Mouse (Mus musculus): ENCODE results near the gene Adrb1. TPM values are rescaled to one million over a fixed set of nuclear protein-coding genes. Genes with fewer than 3 reads are reported as not detected.

Adrb1 gene
- total and polyA plus RNA-seq, 3 experiments: not detected

- H3K9me3 ChIP-seq (replicated peaks; ENCODE audit: insufficient read depth, low read length): no peaks in the 10 kb centered on the region
- TF ChIP-seq CTCF (IDR thresholded peaks at IDR 0.05 in 2 of 3, conservative IDR thresholded peaks at IDR 0.05 in 1 of 3; ENCODE audit: control insufficient read depth in 1 of 3, insufficient read depth in 1 of 3, low read depth in 2 of 3, low read length in 3 of 3, poor library complexity in 1 of 3, severe bottlenecking in 1 of 3) (no peak), POLR2A (IDR thresholded peaks at IDR 0.05; ENCODE audit: control insufficient read depth in 1 of 2, insufficient read depth in 1 of 2, low read depth in 1 of 2, low read length in 2 of 2, poor library complexity in 1 of 2) (no peak), ZC3H11A (IDR thresholded peaks at IDR 0.05; ENCODE audit: low read depth, low read length) (no peak), SIN3A (IDR thresholded peaks at IDR 0.05; ENCODE audit: low read length) (no peak), E2F4 (IDR thresholded peaks at IDR 0.05; ENCODE audit: borderline replicate concordance, low read depth, low read length) (no peak), USF2 (IDR thresholded peaks at IDR 0.05; ENCODE audit: borderline replicate concordance in 1 of 2, insufficient read depth in 1 of 2, low read depth in 1 of 2, low read length in 2 of 2) (no peak), MYC (IDR thresholded peaks at IDR 0.05; ENCODE audit: low read depth, low read length) (no peak), CHD2 (IDR thresholded peaks at IDR 0.05; ENCODE audit: low read length) (no peak), ZMIZ1 (IDR thresholded peaks at IDR 0.05; ENCODE audit: low read depth, low read length) (no peak), RCOR1 (IDR thresholded peaks at IDR 0.05; ENCODE audit: low read depth, low read length) (no peak), GABPA (IDR thresholded peaks at IDR 0.05; ENCODE audit: low read depth, low read length) (no peak), ZNF384 (IDR thresholded peaks at IDR 0.05; ENCODE audit: low read depth, low read length) (no peak), MXI1 (IDR thresholded peaks at IDR 0.05; ENCODE audit: low read depth, low read length) (no peak), USF1 (IDR thresholded peaks at IDR 0.05; ENCODE audit: low read depth, low read length) (no peak), ELF1 (IDR thresholded peaks at IDR 0.05; ENCODE audit: low read depth, low read length) (no peak), TAL1 (IDR thresholded peaks at IDR 0.05; ENCODE audit: low read length) (no peak), POLR2AphosphoS5 (IDR thresholded peaks at IDR 0.05; ENCODE audit: borderline replicate concordance, low read depth, low read length) (no peak)
- no peak for DNase-seq (ENCODE audit: low read depth, low spot score)
These were observed 27.3 kb downstream of the Adrb1 start for GRCm38 (mm10) chr19:56749343-56749742.

GRCm38 (mm10) chr19:56750709-56751108, 28.7 kb downstream of the Adrb1 start:
- H3K27me3 ChIP-seq (ENCODE audit: control insufficient read depth in 1 of 2, insufficient read depth in 2 of 2, low read length in 2 of 2): peaks cover 0 to 3% of the 10 kb centered on the region in 2 experiments; a peak in 1 of 4 replicates
- TF ChIP-seq USF2 (IDR thresholded peaks at IDR 0.05; ENCODE audit: borderline replicate concordance in 1 of 2, insufficient read depth in 1 of 2, low read depth in 1 of 2, low read length in 2 of 2): no peak
- no peak for TF ChIP-seq UBTF (IDR thresholded peaks at IDR 0.05; ENCODE audit: borderline replicate concordance, insufficient read depth, low read depth, low read length)
- no peak for TF ChIP-seq KAT2A (conservative IDR thresholded peaks at IDR 0.05; ENCODE audit: low read depth, low read length)
- TF ChIP-seq HCFC1 (IDR thresholded peaks at IDR 0.05; ENCODE audit: low read depth, low read length): no peak
- TF ChIP-seq ETS1 (IDR thresholded peaks at IDR 0.05; ENCODE audit: low read depth, low read length): no peak
- TF ChIP-seq CHD1 (IDR thresholded peaks at IDR 0.05; ENCODE audit: low read depth, low read length): no peak
- H3K9me3 ChIP-seq (replicated peaks; ENCODE audit: insufficient read depth, low read length): no peaks in the 10 kb centered on the region
- no peak overlapping the region for H3K9ac ChIP-seq (ENCODE audit: control insufficient read depth, low read depth, low read length, poor library complexity, severe bottlenecking)
- no peak for DNase-seq (ENCODE audit: low read depth, low spot score)
- H3K27ac ChIP-seq (ENCODE audit: control insufficient read depth, low read depth, low read length): no peak overlapping the region
- H3K4me1 ChIP-seq (ENCODE audit: control insufficient read depth in 1 of 2, insufficient read depth in 2 of 2, low read length in 2 of 2): no peaks in the 10 kb centered on the region
- H3K36me3 ChIP-seq (ENCODE audit: control insufficient read depth in 1 of 2, insufficient read depth in 2 of 2, low read length in 2 of 2): no peaks in the 10 kb centered on the region
- H3K4me3 ChIP-seq (ENCODE audit: control insufficient read depth in 1 of 2, insufficient read depth in 1 of 2, low read depth in 2 of 2, low read length in 2 of 2): no peak overlapping the region
- H3K79me2 ChIP-seq (ENCODE audit: control insufficient read depth, insufficient read depth, low read length, poor library complexity): no peaks in the 10 kb centered on the region

More at GRCm38 (mm10) chr19:56749343-56749742, 27.3 kb downstream of the Adrb1 start:
- no peak overlapping the region for H3K27ac ChIP-seq (ENCODE audit: control insufficient read depth, low read depth, low read length)
- H3K36me3 ChIP-seq (ENCODE audit: control insufficient read depth in 1 of 2, insufficient read depth in 2 of 2, low read length in 2 of 2): no peaks in the 10 kb centered on the region
- H3K9ac ChIP-seq (ENCODE audit: control insufficient read depth, low read depth, low read length, poor library complexity, severe bottlenecking): no peak overlapping the region
- H3K4me3 ChIP-seq (ENCODE audit: control insufficient read depth in 1 of 2, insufficient read depth in 1 of 2, low read depth in 2 of 2, low read length in 2 of 2): no peak overlapping the region
- H3K79me2 ChIP-seq (ENCODE audit: control insufficient read depth, insufficient read depth, low read length, poor library complexity): no peaks in the 10 kb centered on the region
- peaks cover 0 to 3% of the 10 kb centered on the region in 2 experiments; a peak in 1 of 4 replicates for H3K27me3 ChIP-seq (ENCODE audit: control insufficient read depth in 1 of 2, insufficient read depth in 2 of 2, low read length in 2 of 2)
- H3K4me1 ChIP-seq (ENCODE audit: control insufficient read depth in 1 of 2, insufficient read depth in 2 of 2, low read length in 2 of 2): no peaks in the 10 kb centered on the region

All from MEL (cell line).